Mouse (Mus musculus) heart, postnatal 36 days (tissue): ENCODE results near the gene Olfr681. TPM values are rescaled to one million over a fixed set of nuclear protein-coding genes. Genes with fewer than 3 reads are reported as not detected.
"Not testable (repeated sequence)": the region's sequence is repeated elsewhere in the genome, so short reads cannot be mapped to it uniquely, and the experiment has no call there.

ENCODE experiments used
- DNase-seq, 2 experiments: peaks; one replicate each; pipeline ENCODE4 v3.0.0; 2021 to 2022
- intact Hi-C: fragments of 180-260 bp; cut with DNase I; formaldehyde crosslinking; loops from one replicate; pipeline ENCODE4 v1.15.1; 2025
- total RNA-seq, 2 experiments: library from RNA; stranded (reverse); gene quantifications; 2 replicates each; pipeline ENCODE4 v1.2.3; 2021

The Olfr681 gene
- not detected for total RNA-seq

DNA sequence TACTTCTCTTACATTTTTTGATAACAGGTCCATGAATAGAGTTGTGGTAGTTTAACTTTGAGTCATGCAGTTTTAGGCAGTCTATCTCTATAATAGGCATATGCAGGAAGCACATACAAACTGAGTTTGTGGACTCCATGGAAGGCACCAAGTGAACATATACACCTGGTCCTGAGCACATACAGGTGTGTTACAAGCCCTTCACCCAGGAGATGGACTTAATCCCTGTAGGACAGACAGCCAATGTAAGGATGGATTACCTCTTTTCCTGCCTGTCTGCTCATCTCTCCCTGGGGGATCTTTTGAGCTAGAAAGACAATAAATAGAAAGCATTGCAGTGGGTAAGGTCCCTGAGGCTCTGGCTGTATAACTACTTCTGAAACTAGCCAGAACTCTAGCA, at the start of gene Olfr681:
Olfr681 (plus strand) TSS at position 301 of the 400 bp plus-strand sequence.
- intact Hi-C loops = no loop called here

GRCm38 (mm10) chr7:105080905-105081304, 35.7 kb upstream of the Olfr681 start, which contains the start of gene Olfr679:
Gene Olfr679 (plus strand): TSS chr7:105081205.
- intact Hi-C loops = no loop called here
- no peak for DNase-seq

More for the DNA sequence above, at the start of gene Olfr681:
- DNase-seq = no peak

GRCm38 (mm10) chr7:105092717-105093116, 23.9 kb upstream of the Olfr681 start, which contains the start of gene Olfr680-ps1:
Gene Olfr680-ps1 (minus strand): TSS chr7:105092817.
- intact Hi-C loops, DNase-seq: not testable (repeated sequence)

GRCm38 (mm10) chr7:105141275-105141674, 24.6 kb downstream of the Olfr681 start:
- DNase-seq = no peak
- intact Hi-C loops = no loop called here

DNA sequence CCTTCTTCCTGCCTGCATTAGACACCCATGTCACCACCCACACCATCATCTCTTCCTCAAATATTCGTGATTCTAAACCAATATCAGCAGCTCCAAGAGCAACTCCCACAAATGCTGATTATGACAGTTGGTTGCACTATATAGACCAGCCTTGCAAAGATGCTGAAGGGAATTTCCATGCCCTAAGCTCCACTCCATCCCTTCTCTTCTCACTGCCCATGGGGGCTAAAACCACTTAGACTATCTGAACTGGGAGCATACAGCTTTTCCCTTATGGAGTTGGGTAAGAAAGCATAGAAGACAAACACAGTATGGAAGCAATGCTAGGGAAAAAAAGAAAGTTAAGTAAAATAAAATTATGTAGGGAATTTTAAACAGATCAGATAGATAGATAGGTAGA, 30.3 kb downstream of the Olfr681 start, which contains the start of gene Olfr683:
Olfr683 (minus strand) TSS at position 101 of the 400 bp plus-strand sequence.
- intact Hi-C loops = no loop called here
- DNase-seq = no peak

DNA sequence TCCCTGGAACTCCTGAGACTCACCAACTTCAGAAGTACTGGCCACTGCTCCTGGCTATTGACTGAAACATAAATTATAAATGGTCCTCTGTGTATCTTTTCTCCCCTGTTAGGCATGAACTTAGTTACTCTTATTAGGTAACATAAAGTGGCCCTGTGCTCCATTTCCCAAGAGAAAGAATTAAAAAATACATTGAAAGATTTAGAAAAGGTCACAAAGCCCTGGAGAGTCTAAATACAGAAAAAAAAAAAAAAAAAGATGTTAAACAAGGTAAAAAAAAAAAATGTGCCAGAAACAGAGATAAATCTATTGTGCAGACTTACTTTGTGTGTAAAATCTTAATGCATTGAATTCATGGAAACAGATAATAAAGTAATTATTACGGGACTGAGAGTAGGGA, 46.9 kb downstream of the Olfr681 start, which contains the start of gene Olfr684:
Olfr684 (minus strand) TSS at position 101 of the 400 bp plus-strand sequence.
- DNase-seq = no peak
- intact Hi-C loops = no loop called here

- DNase-seq = peak; percentile 4 to 5
- intact Hi-C loops = loop anchor here (1.0 to 5.0 kb wide), 4 partner anchors 57 to 344 kb away; no protein-coding TSS in a partner anchor
These were observed 54.1 kb downstream of the Olfr681 start for GRCm38 (mm10) chr7:105170773-105171172.

Other genes with a start within 250 kb of the Olfr681 start
- not detected for gene Olfr665, start 238.8 kb upstream of the Olfr681 start, total RNA-seq
- not detected for gene Olfr666, start 220.9 kb upstream of the Olfr681 start, total RNA-seq
- gene Olfr667, start 195.4 kb upstream of the Olfr681 start, total RNA-seq = not detected
- gene Olfr668, start 188.8 kb upstream of the Olfr681 start, total RNA-seq = not detected
- not detected for gene Olfr669, start 182.6 kb upstream of the Olfr681 start, total RNA-seq
- not detected for gene Olfr670, start 154.2 kb upstream of the Olfr681 start, total RNA-seq
- gene Olfr671, start 137.7 kb upstream of the Olfr681 start, total RNA-seq = not detected
- not detected for gene Olfr672, start 114.8 kb upstream of the Olfr681 start, total RNA-seq
- gene Olfr675, start 88.4 kb upstream of the Olfr681 start, total RNA-seq = not detected
- not detected for gene Olfr676, start 84.1 kb upstream of the Olfr681 start, total RNA-seq
- gene Olfr677, start 65.5 kb upstream of the Olfr681 start, total RNA-seq = not detected
- not detected for gene Olfr678, start 52.4 kb upstream of the Olfr681 start, total RNA-seq
- not detected for gene Olfr679, start 35.6 kb upstream of the Olfr681 start, total RNA-seq
- gene Olfr680-ps1, start 24.0 kb upstream of the Olfr681 start, total RNA-seq = not detected
- not detected for gene Olfr683, start 30.2 kb downstream of the Olfr681 start, total RNA-seq
- not detected for gene Olfr684, start 46.8 kb downstream of the Olfr681 start, total RNA-seq
- not detected for gene Olfr685, start 69.2 kb downstream of the Olfr681 start, total RNA-seq
- not detected for gene Olfr686, start 90.6 kb downstream of the Olfr681 start, total RNA-seq
- not detected for gene Olfr688, start 171.3 kb downstream of the Olfr681 start, total RNA-seq
- not detected for gene Olfr689, start 194.3 kb downstream of the Olfr681 start, total RNA-seq
- not detected for gene Olfr690, start 217.3 kb downstream of the Olfr681 start, total RNA-seq
- gene Olfr691, start 225.4 kb downstream of the Olfr681 start, total RNA-seq = under 1 TPM in 1 of 2 experiments, not detected in 1; 0.11 TPM